Mouse (Mus musculus): Measurements from ENCODE around the gene Grk6. TPM values are rescaled to one million over a fixed set of nuclear protein-coding genes. Genes with fewer than 3 reads are reported as not detected.

Grk6 gene
- total and polyA plus RNA-seq, 2 experiments from 2014 or later = 40.8 to 79.5 TPM

GRCm38 (mm10) chr13:55404853-55405782, 39.8 kb upstream of the Grk6 start:
- Histone ChIP-seq H3K4me3 (ENCODE audit: low read depth, low read length) (no peak overlapping the region), H3K27me3 (ENCODE audit: insufficient read depth, low read length) (no peaks in the 10 kb centered on the region), H3K4me1 (ENCODE audit: insufficient read depth) (peaks cover 5% of the 10 kb centered on the region; the same call in 1 of the 2 replicates), H3K4me2 (ENCODE audit: low read depth) (peak overlapping the region; percentile 35), H3K9me3 (ENCODE audit: low read length) (no peaks in the 10 kb centered on the region), H3K36me3 (ENCODE audit: insufficient read depth) (no peaks in the 10 kb centered on the region), H3K27ac (ENCODE audit: low read depth, low read length) (peak overlapping the region; percentile 80), H3K9ac (peak overlapping the region; percentile 44)
- ATAC-seq = peak; percentile 95
- peak; percentile 94 for DNase-seq
- TF ChIP-seq CTCF (IDR thresholded peaks at IDR 0.05; ENCODE audit: low read depth) = peak; percentile 97
- 17% methylated on average over 11 of the region's 11 CpGs for WGBS

GRCm38 (mm10) chr13:55405783-55406390, 39.0 kb upstream of the Grk6 start:
- Histone ChIP-seq H3K9ac (peak overlapping the region; percentile 44), H3K4me2 (ENCODE audit: low read depth) (peak overlapping the region; percentile 35; the same call in 1 of the 2 replicates), H3K27ac (ENCODE audit: low read depth, low read length) (peak overlapping the region; percentile 80), H3K27me3 (ENCODE audit: insufficient read depth, low read length) (no peaks in the 10 kb centered on the region), H3K9me3 (ENCODE audit: low read length) (no peaks in the 10 kb centered on the region), H3K36me3 (ENCODE audit: insufficient read depth) (no peaks in the 10 kb centered on the region), H3K4me3 (ENCODE audit: low read depth, low read length) (no peak overlapping the region), H3K4me1 (ENCODE audit: insufficient read depth) (peaks cover 5% of the 10 kb centered on the region; the same call in 1 of the 2 replicates)
- ATAC-seq (peak; percentile 71), DNase-seq (no peak)
- TF ChIP-seq CTCF (IDR thresholded peaks at IDR 0.05; ENCODE audit: low read depth) = no peak
- WGBS = 40% methylated on average over 13 of the region's 13 CpGs

DNA sequence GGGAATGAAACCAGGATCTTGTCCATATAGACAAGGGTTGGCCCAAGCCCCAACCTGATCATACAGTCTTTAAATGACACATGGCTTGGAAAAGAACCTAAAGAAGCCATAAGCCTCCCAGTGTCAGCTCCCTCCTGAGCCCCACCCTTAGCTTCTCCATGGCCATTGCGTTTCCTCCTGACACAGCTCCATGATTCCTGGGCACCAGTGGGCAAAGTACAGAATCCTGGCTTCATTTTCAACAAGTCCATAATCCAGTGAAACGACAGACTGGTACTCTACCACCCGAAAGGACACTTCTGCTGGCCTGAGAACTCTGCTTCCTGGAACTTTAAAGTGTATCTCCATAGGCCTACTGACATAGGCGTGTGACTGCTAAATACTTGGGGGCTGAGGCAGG, 37.5 kb upstream of the Grk6 start:
- DNase-seq (no peak), ATAC-seq (no peak)
- 89% methylated on average over 4 of the region's 4 CpGs for WGBS
- H3K4me1 ChIP-seq (ENCODE audit: insufficient read depth) = peaks cover 5% of the 10 kb centered on the region; the same call in 1 of the 2 replicates
- no peak overlapping the region for H3K9ac ChIP-seq
- H3K4me2 ChIP-seq (ENCODE audit: low read depth) = no peak overlapping the region
- no peaks in the 10 kb centered on the region for H3K36me3 ChIP-seq (ENCODE audit: insufficient read depth)
- H3K4me3 ChIP-seq (ENCODE audit: low read depth, low read length) = no peak overlapping the region
- H3K9me3 ChIP-seq (ENCODE audit: low read length) = no peaks in the 10 kb centered on the region
- no peak for TF ChIP-seq CTCF (IDR thresholded peaks at IDR 0.05; ENCODE audit: low read depth)
- no peaks in the 10 kb centered on the region for H3K27me3 ChIP-seq (ENCODE audit: insufficient read depth, low read length)
- no peak overlapping the region for H3K27ac ChIP-seq (ENCODE audit: low read depth, low read length)

- TF ChIP-seq CTCF (IDR thresholded peaks at IDR 0.05; ENCODE audit: low read depth) = no peak
- 88% methylated on average over 19 of the region's 19 CpGs for WGBS
These were observed 36.2 kb upstream of the Grk6 start for GRCm38 (mm10) chr13:55408546-55409120.

GRCm38 (mm10) chr13:55411826-55412225, 33.0 kb upstream of the Grk6 start:
- Histone ChIP-seq H3K4me2 (ENCODE audit: low read depth) (no peak overlapping the region), H3K27me3 (ENCODE audit: insufficient read depth, low read length) (no peaks in the 10 kb centered on the region), H3K4me3 (ENCODE audit: low read depth, low read length) (no peak overlapping the region), H3K36me3 (ENCODE audit: insufficient read depth) (no peaks in the 10 kb centered on the region), H3K4me1 (ENCODE audit: insufficient read depth) (0 out of 2 replicates have a peak, but pooled peaks cover 3% of the 10 kb centered on the region), H3K9me3 (ENCODE audit: low read length) (no peaks in the 10 kb centered on the region), H3K9ac (no peak overlapping the region), H3K27ac (ENCODE audit: low read depth, low read length) (no peak overlapping the region)
- DNase-seq (no peak), ATAC-seq (no peak)
- 75% methylated on average over 7 of the region's 7 CpGs for WGBS
- TF ChIP-seq CTCF (IDR thresholded peaks at IDR 0.05; ENCODE audit: low read depth) = no peak

More at GRCm38 (mm10) chr13:55408546-55409120, 36.2 kb upstream of the Grk6 start:
- Histone ChIP-seq H3K36me3 (ENCODE audit: insufficient read depth) (no peaks in the 10 kb centered on the region), H3K4me2 (ENCODE audit: low read depth) (no peak overlapping the region), H3K9ac (no peak overlapping the region), H3K27ac (ENCODE audit: low read depth, low read length) (no peak overlapping the region), H3K27me3 (ENCODE audit: insufficient read depth, low read length) (no peaks in the 10 kb centered on the region), H3K4me3 (ENCODE audit: low read depth, low read length) (no peak overlapping the region), H3K9me3 (ENCODE audit: low read length) (no peaks in the 10 kb centered on the region), H3K4me1 (ENCODE audit: insufficient read depth) (peaks cover 5% of the 10 kb centered on the region; the same call in 1 of the 2 replicates)
- ATAC-seq = no peak
- no peak for DNase-seq

DNA sequence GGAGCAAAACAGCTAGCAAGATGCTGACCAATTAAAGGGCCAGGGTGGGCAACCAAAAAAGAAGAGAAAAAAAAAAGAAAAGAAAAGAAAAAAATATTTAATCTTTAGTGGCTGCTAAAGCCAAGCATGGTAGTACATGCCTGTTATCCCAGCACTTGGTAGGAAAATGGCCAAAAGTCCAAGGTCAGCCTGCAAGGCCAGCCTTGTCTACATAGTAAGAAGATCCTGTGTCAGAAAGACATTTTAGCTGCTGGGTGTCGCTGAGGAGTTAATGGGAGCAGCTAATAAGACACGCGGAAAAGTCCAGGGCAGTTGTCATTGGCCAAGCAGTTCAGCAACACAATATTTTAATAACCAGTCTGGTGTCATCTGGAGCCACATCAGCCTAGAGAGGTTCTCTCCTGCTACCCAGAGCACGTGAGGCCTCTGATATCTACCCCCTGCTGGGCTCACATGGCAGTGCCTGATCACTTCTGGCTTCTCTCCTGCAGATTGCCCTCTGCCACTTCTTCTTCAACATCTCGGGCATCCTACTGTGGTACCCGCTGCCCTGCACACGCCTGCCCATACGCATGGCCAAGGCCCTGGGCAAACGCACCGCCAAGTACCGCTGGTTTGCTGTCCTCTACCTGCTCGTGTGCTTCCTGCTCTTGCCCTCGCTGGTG, 32.1 kb upstream of the Grk6 start:
- no peaks in the 10 kb centered on the region for H3K9me3 ChIP-seq (ENCODE audit: low read length)
- no peak overlapping the region for H3K9ac ChIP-seq
- H3K4me1 ChIP-seq (ENCODE audit: insufficient read depth) = 0 out of 2 replicates have a peak, but pooled peaks cover 3% of the 10 kb centered on the region
- H3K27ac ChIP-seq (ENCODE audit: low read depth, low read length) = no peak overlapping the region
- H3K4me2 ChIP-seq (ENCODE audit: low read depth) = no peak overlapping the region
- TF ChIP-seq CTCF (IDR thresholded peaks at IDR 0.05; ENCODE audit: low read depth) = no peak
- H3K27me3 ChIP-seq (ENCODE audit: insufficient read depth, low read length) = no peaks in the 10 kb centered on the region
- WGBS = 86% methylated on average over 13 of the region's 13 CpGs
- no peaks in the 10 kb centered on the region for H3K36me3 ChIP-seq (ENCODE audit: insufficient read depth)
- no peak for ATAC-seq
- no peak overlapping the region for H3K4me3 ChIP-seq (ENCODE audit: low read depth, low read length)
- DNase-seq = no peak
